Mouse (Mus musculus): ENCODE measurements around the gene Zfp652. TPM values are rescaled to one million over a fixed set of nuclear protein-coding genes. Genes with fewer than 3 reads are reported as not detected.

The Zfp652 gene
- total RNA-seq, 2 experiments from 2014 or later: 48.9 to 52.2 TPM

DNA sequence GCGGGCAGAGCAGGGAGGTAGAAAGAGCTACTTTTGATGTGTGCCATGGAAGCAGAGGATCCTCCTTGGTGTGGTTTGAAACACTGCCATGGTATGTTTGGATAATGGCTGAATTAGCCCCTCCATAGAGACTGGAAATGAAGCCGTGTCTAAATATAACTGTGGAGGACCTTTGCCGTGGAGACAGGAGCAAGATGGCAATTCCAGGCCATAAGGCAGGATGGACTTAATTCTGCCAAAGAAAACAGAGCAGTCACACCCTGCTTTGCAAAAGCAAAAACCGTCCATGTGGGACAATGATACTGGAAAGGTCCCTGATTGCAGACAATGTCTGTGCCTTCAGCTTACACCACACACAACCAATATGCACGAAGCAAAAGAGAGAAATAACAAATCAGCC is 81.7 kb downstream of the Zfp652 start:
- DNase-seq: peak in 1 of 2 experiments; percentile 27
- intact Hi-C loops (cut with DNase I): loop anchor here (2.0 kb wide), 2 partner anchors 15 to 31 kb away; partner anchors contain the start of gene Phospho1

DNA sequence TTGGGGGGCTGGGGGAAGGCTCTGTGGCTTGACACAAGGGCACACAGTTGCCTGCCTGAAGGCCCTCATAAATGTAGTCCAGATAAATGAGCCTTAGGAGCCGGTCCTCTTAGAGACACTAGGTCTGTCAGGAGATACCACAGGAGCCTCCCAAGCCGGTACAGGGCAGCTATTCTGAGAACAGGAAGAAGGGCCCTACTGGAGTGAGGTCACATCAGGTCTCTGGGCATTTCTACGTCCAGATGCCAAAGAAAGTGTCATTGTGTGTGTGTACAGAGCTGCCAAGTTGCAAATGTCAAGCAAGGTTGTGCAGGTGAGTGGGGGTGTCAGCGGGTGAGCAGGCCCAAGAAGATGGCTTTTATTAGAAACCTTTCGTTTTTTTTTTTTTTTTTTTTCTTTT is 83.1 kb downstream of the Zfp652 start:
- intact Hi-C loops (cut with DNase I): loop anchor here (2.0 kb wide), 2 partner anchors 17 to 29 kb away; partner anchors contain the start of gene Phospho1
- peak; percentile 65 to 66 for DNase-seq

GRCm38 (mm10) chr11:95805010-95805409 is 92.5 kb downstream of the Zfp652 start:
- intact Hi-C loops (cut with DNase I): no loop called here
- no peak for DNase-seq

- DNase-seq: peak in 1 of 2 experiments; percentile 47
- intact Hi-C loops (cut with DNase I): no loop called here
Observed at GRCm38 (mm10) chr11:95805527-95805926, 93.1 kb downstream of the Zfp652 start.

GRCm38 (mm10) chr11:95807884-95808283 is 95.4 kb downstream of the Zfp652 start:
- intact Hi-C loops (cut with DNase I): no loop called here
- no peak for DNase-seq

- intact Hi-C loops (cut with DNase I): no loop called here
- DNase-seq: peak in 1 of 2 experiments; percentile 53
Observed at GRCm38 (mm10) chr11:95808448-95809011, 96.1 kb downstream of the Zfp652 start.

GRCm38 (mm10) chr11:95809603-95810002 is 97.1 kb downstream of the Zfp652 start:
- no peak for DNase-seq
- intact Hi-C loops (cut with DNase I): no loop called here

DNA sequence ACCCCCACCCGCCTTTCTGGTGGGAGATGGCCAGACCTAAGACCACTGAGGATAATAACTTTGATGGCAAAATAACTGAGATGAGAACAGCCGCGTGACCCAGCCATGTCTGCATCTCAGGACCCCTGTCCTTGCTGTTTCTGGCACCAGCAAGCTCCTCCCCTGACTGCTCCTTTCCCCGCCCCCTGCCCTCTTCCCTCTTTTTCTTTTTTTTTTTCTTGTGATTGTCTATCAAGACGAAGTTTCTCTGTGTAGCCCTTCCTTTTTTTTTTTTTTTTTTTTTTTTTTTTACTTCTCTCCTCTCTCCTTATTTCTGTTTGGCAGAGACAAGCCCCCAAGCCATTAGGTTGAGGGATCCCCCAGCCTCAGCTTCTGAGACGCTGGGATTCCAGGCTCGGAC is 98.4 kb downstream of the Zfp652 start:
- no peak for DNase-seq
- intact Hi-C loops (cut with DNase I): no loop called here

DNA sequence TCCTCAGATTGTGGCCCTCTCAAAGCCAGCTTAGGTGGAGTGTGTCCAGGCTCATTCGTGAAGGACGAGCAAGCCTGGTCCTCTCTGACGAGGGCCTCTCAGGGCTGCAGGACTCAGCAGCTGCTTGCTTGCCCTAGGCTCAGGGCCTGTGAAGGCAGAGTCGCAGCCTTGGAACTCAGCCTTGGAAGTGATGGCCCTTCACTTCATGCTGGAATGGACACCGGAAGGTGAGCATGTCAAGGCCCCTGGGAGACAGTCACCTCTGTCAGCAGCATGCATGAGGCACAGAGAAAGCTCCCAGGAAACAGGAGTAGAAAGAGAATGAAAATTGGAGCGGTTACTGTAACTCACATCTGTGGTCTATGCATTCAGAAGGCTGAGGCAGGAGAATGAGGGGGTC is 99.3 kb downstream of the Zfp652 start:
- DNase-seq: no peak
- intact Hi-C loops (cut with DNase I): no loop called here

DNA sequence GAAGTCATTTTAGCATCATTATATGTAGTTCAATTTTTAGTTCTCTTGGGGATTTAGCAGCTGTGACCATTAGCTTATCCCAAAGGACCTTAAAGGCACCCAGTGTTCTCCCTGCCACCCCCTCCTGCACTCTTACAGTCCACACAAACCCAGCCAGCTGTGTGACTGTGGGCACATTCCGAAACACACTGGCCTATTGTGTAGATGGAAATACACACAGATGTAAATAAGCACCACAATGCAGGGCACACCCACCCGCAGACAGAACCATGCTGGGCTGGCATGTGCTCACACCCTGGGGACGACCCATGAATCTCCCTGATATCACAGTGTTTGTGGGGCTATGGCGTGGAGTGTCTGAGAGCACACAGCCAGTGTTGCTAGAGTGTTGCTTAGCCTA is 99.8 kb downstream of the Zfp652 start:
- intact Hi-C loops (cut with DNase I): no loop called here
- DNase-seq: no peak

- no peak for DNase-seq
- intact Hi-C loops (cut with DNase I): no loop called here
Observed at GRCm38 (mm10) chr11:95814101-95814500, 101.6 kb downstream of the Zfp652 start.

DNA sequence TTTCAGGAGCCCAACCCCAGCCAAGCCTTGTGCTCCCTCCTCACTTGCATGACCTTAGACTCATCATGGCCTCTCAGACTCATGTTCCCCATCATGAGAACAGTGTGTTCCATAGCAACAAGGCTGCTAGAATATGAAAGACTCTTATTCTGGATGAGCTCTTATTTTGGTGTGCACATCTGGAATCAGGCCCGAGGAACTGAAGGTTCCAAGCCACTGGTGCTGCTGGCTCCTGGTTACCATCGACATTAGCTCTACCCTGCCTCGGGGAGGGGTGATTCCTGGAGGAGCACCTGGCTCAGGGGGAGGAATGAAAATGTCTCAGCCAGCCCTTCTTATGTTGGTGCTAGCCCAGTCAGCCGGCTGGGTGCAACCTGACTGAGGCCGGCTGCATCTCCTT is 102.4 kb downstream of the Zfp652 start:
- DNase-seq: no peak
- intact Hi-C loops (cut with DNase I): no loop called here

DNA sequence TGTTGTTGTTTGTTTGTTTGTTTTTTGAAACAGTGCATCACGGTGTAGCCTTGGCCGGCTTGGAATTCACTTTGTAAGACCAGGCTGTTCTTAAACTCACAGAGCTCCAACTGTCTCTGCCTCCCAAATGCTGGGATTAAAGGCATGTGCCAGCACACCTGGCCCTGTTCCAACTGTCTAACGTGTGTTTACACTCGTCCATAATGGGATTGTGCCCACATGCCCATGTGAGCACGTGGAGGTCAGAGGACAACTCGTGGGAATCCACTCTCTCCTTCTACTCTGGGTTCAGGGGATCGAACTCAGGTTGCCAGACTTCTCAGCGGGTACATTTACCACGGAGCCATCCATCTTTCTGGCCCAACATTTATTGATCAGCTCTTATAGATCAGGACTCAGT is 102.9 kb downstream of the Zfp652 start:
- no peak for DNase-seq
- intact Hi-C loops (cut with DNase I): no loop called here

DNA sequence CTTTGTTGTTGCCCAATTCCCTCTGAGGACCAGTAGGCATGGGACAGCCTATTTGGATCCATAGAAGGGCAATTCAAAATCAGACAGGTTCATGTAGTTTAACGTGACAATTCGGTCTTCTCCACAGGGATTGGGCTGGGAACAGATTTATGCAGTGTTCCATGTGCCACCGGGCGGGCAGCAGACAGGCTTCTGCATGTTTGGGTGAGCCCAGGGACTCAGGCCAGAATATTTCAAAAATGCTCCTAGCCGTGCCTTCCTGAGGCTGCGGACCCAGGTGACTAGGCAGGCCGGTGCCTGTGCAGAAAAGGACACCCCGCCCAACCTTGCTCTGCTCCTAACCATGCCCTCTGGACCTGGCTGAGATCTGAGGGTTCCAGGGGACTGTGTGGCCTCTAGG is 106.7 kb downstream of the Zfp652 start:
- DNase-seq: peak in 1 of 2 experiments; percentile 40
- intact Hi-C loops (cut with DNase I): no loop called here

- intact Hi-C loops (cut with DNase I): no loop called here
- DNase-seq: no peak
Observed at GRCm38 (mm10) chr11:95821511-95821910, 109.0 kb downstream of the Zfp652 start.

GRCm38 (mm10) chr11:95822437-95822836 is 110.0 kb downstream of the Zfp652 start:
- intact Hi-C loops (cut with DNase I): no loop called here
- peak in 1 of 2 experiments; percentile 1 for DNase-seq

DNA sequence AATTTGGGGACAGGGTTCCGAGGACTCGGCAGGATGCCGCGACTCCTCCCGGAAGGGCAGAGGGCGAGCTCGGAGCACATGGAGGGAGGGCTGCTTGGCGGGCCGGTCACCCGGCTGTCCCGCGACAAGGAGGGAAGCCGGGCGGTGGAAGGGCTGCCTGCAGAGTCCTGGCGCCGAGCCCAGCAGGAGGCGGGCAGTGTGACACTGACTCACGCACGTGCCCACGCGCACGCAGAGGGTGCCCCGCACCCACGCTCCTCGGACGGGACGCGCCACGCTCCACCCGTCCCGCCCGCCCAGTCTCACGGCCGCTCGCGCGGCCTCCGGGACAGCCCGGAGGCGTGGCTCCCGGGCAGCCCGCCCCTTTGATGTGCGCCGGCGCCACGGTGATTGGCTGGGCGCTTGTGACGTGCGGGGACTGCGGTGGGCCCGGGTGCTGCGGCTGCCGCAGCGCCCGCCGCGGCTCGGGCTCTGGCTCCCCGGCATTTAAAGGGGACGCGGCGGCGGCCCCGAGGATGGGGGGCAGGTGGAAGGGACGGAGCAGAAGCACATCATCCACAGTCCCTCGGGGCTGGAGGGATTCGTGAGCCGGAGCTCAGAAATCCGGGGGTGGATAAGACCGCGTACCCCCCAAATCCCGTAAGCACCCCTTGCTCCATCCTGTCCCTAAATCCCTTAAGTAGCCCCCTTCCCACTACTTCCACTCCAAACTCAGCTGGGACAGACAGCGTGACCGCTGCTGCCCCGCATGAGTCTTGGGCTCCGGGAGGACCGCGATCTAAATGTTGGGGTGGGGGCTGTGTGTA is 111.8 kb downstream of the Zfp652 start, which contains the start of gene Phospho1:
TSS of gene Phospho1 (plus strand) at position 429 of the 806 bp plus-strand sequence.
- intact Hi-C loops (cut with DNase I): loop anchor here (2.0 kb wide), 1 partner anchor 29 kb away; no protein-coding TSS in a partner anchor
- peak; percentile 96 for DNase-seq

DNA sequence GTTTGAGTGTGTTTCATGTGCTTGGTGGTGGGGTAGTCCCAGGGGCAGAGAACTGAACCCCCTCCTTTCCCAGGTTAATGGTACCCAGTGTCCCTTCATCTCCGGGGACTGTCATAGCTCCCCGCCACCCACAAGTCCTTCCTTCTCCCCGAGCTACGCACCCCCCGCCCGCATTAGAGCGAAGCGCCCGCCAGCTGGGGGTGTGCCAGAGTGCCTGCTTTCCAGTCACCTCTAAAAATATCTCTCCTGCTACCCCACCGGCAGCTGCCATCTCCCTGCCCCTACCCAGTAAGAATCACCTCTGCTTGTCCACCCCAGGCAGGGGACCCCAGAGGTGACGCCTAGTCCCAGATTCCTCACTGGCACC is 112.4 kb downstream of the Zfp652 start:
- intact Hi-C loops (cut with DNase I): loop anchor here (2.0 kb wide), 1 partner anchor 30 kb away; no protein-coding TSS in a partner anchor
- peak; percentile 92 for DNase-seq

GRCm38 (mm10) chr11:95825625-95826024 is 113.2 kb downstream of the Zfp652 start:
- no peak for DNase-seq
- intact Hi-C loops (cut with DNase I): loop anchor here (2.0 kb wide), 1 partner anchor 31 kb away; no protein-coding TSS in a partner anchor

DNA sequence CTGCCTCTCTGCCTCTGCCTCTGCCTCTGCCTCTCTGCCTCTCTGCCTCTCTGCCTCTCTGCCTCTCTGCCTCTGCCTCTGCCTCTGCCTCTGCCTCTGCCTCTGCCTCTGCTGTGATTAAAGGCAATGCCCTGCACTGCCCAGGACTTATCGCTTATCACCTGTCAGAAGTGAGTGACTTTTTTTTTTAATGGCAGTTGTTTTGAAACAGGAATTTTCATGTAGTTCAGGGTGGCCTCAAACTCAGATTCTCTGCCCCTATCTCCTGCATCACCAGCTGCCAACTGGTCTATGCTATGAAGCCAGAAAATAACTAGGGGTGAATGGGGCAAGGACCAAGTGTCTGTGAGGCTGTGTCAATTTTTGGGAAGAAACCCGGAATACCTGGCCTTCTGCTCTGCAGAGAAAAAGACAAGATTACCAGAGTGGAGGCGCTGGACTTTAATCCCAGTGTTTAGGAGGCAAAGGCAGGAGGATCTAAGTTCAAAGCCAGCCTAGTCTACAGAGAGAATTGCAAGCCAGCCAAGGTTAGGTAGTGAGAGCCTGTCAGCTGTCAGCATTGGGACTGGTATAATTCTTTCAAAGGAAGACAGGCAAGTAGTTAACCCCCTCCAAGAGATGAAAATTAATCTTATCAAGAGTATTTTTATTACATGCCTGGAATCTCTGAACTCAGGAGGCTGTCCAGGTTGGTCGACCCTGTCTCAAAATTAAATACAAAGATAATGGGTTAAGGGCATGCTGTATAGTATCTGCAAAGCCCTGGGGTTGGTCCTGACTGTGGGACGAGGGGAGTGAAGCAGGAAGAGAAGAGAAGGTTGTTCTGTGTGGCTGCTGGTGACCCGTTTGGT is 114.1 kb downstream of the Zfp652 start:
- no peak for DNase-seq
- intact Hi-C loops (cut with DNase I): loop anchor here (1.0 kb wide), 2 partner anchors 27 to 55 kb away; no protein-coding TSS in a partner anchor

DNA sequence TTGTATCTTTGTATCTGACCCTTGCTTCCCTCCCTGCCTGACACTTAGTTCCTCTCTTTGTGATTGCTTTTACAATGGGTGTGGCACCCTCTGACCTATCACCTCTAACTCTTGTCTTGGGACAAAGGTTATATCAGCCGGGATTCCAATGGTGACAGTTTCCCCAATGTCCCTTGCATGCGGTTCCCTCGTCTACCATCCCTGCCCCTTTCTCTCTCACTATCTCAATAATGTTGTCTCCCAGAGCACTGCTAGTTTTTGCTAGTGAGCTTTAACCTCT is 114.6 kb downstream of the Zfp652 start:
- no peak for DNase-seq
- intact Hi-C loops (cut with DNase I): loop anchor here (1.0 kb wide), 2 partner anchors 26 to 56 kb away; no protein-coding TSS in a partner anchor

Data from heart, postnatal 10 days (tissue).